Mouse (Mus musculus) central nervous system, embryonic 18 days (tissue): ENCODE measurements around the gene Spata4. TPM values are rescaled to one million over a fixed set of nuclear protein-coding genes. Genes with fewer than 3 reads are reported as not detected.

Experiments
- polyA plus RNA-seq: library from polyadenylated mRNA; depleted of rRNA; stranded (reverse); fragments of >200 nt; gene quantifications from 2 replicates; pipeline ENCODE4 v1.2.3, GENCODE M21; 2012; rRNA removed

Spata4 gene
- polyA plus RNA-seq = 0.10 and 0.13 TPM in 2 replicates

GRCm38 (mm10) chr8:54600671-54601251, at the start of gene Spata4:
TSS of gene Spata4 (plus strand) at chr8:54600781.

Other genes with a start within 250 kb of the Spata4 start
- 2.7 and 3.7 TPM in 2 replicates for gene Asb5, start 71.2 kb upstream of the Spata4 start, polyA plus RNA-seq
- 26.6 and 26.9 TPM in 2 replicates for gene Spcs3, start 70.8 kb upstream of the Spata4 start, polyA plus RNA-seq